Mouse (Mus musculus) MEL (cell line): ENCODE measurements around the gene Slfn8.

Source experiments
- CHD1 ChIP-seq: IDR thresholded peaks from 2 replicates; pipeline ENCODE4 v1.6.1; 2012; ENCODE audit warnings: low read depth, mild to moderate bottlenecking, inconsistent platforms, low read length, improper control_type of control experiment
- CTCF ChIP-seq, 3 experiments: IDR thresholded peaks in 2 of 3; conservative IDR thresholded peaks in 1 of 3; 2 replicates each; pipeline ENCODE4 v1.5.1; 2011 to 2012; ENCODE audit warnings: low read length in 3 of 3, low read depth in 2 of 3, mild to moderate bottlenecking in 2 of 3, improper control_type of control experiment in 1 of 3, inconsistent platforms in 1 of 3, mixed read lengths in 1 of 3, moderate library complexity in 1 of 3; ENCODE audit not compliant: control insufficient read depth in 1 of 3, insufficient read depth in 1 of 3, poor library complexity in 1 of 3, severe bottlenecking in 1 of 3
- GATA1 ChIP-seq: IDR thresholded peaks from 2 replicates; pipeline ENCODE4 v1.6.1; 2011; ENCODE audit warnings: low read depth, low read length, improper control_type of control experiment
- POLR2A ChIP-seq, 2 experiments: IDR thresholded peaks; 2 replicates each; pipeline ENCODE4 v1.6.1; 2011 to 2012; ENCODE audit warnings: low read length in 2 of 2, mild to moderate bottlenecking in 2 of 2, control low read depth in 1 of 2, improper control_type of control experiment in 1 of 2, low read depth in 1 of 2, moderate library complexity in 1 of 2; ENCODE audit not compliant: control insufficient read depth in 1 of 2, insufficient read depth in 1 of 2, poor library complexity in 1 of 2
- USF1 ChIP-seq: IDR thresholded peaks from 2 replicates; pipeline ENCODE4 v1.6.1; 2014; ENCODE audit warnings: low read depth, mild to moderate bottlenecking, inconsistent platforms, low read length, improper control_type of control experiment, moderate library complexity
- ZKSCAN1 ChIP-seq: IDR thresholded peaks from 2 replicates; pipeline ENCODE4 v1.6.1; 2012; ENCODE audit warnings: low read depth, mild to moderate bottlenecking, inconsistent platforms, low read length, improper control_type of control experiment, moderate library complexity
- ZNF384 ChIP-seq: IDR thresholded peaks from 2 replicates; pipeline ENCODE4 v1.6.1; 2012; ENCODE audit warnings: low read depth, mild to moderate bottlenecking, inconsistent platforms, low read length, improper control_type of control experiment

DNA sequence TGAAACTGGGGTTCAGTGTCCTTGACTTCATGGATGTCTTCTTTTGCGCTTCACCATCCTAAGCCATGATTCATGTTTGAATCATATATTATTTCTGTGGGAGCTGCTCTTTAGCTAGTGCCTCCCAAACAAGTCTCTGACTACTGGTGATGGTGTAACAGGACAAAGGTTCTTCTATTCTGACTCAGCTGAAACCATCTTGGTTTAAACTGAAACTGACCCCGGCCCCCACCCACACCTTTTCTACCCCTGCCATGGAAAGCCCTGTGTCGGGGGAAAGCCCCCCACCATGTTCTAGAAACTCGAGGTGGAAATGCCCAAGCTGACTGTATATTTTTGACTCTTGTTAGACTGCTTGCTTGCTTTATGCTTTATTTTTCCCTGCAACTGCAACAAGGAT lies 23.3 kb upstream of the Slfn8 start:
- TF ChIP-seq CTCF (IDR thresholded peaks at IDR 0.05 in 2 of 3, conservative IDR thresholded peaks at IDR 0.05 in 1 of 3; ENCODE audit: control insufficient read depth in 1 of 3, insufficient read depth in 1 of 3, low read depth in 2 of 3, low read length in 3 of 3, poor library complexity in 1 of 3, severe bottlenecking in 1 of 3), result no peak
- TF ChIP-seq POLR2A (IDR thresholded peaks at IDR 0.05; ENCODE audit: control insufficient read depth in 1 of 2, insufficient read depth in 1 of 2, low read depth in 1 of 2, low read length in 2 of 2, poor library complexity in 1 of 2), result no peak
- no peak for TF ChIP-seq USF1
- TF ChIP-seq CHD1, result no peak
- no peak for TF ChIP-seq GATA1
- TF ChIP-seq ZKSCAN1, result no peak
- TF ChIP-seq ZNF384, result no peak
